Mouse (Mus musculus): ENCODE data around the gene Hoga1.

DNA sequence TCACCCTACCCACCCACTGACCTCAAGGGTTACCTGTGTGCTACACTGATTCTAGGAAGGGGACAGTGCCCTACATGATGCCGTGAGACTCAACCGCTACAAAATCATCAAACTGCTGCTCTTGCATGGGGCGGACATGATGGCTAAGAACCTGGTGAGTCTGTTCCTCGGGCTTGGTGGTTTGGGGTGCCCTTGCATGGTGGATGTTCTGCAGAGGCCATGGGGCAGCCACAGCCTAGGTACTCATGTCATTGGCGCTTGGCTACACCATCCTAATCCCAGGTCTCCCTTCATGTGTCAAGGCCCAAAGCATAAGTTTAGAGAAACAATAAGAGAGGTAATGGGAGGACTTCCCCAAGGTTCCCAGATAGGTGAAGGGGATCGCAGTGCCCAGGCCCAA, 1.4 kb upstream of the Hoga1 start:
- no peak for TF ChIP-seq MAFK (IDR thresholded peaks at IDR 0.05; ENCODE audit: insufficient read depth, low read depth, low read length)
- no peak for TF ChIP-seq HCFC1 (IDR thresholded peaks at IDR 0.05; ENCODE audit: borderline replicate concordance, insufficient read depth, low read length)
